Mouse (Mus musculus): Measurements from ENCODE around the gene Evc.
A peak's percentile ranks its signal among the peaks of the same experiment; 100 is the strongest.

Evc gene

GRCm38 (mm10) chr5:37310026-37310425 is 26.7 kb downstream of the Evc start:
- DNase-seq (ENCODE audit: extremely low spot score, low spot score): no peak

GRCm38 (mm10) chr5:37298370-37298769 is 38.3 kb downstream of the Evc start:
- DNase-seq (ENCODE audit: extremely low spot score, low spot score): peak; percentile 45

GRCm38 (mm10) chr5:37296717-37297116 is 40.0 kb downstream of the Evc start:
- no peak for DNase-seq (ENCODE audit: extremely low spot score, low spot score)

GRCm38 (mm10) chr5:37290983-37291382 is 45.7 kb downstream of the Evc start:
- DNase-seq (ENCODE audit: extremely low spot score, low spot score): peak; percentile 26

GRCm38 (mm10) chr5:37289236-37289635 is 47.5 kb downstream of the Evc start:
- peak; percentile 44 for DNase-seq (ENCODE audit: extremely low spot score, low spot score)

- DNase-seq (ENCODE audit: extremely low spot score, low spot score): peak; percentile 53
Measured at GRCm38 (mm10) chr5:37288374-37288773, 48.3 kb downstream of the Evc start.

GRCm38 (mm10) chr5:37281021-37281420 is 55.7 kb downstream of the Evc start:
- DNase-seq (ENCODE audit: extremely low spot score, low spot score): no peak

GRCm38 (mm10) chr5:37263816-37264215 is 72.9 kb downstream of the Evc start:
- DNase-seq (ENCODE audit: extremely low spot score, low spot score): peak; percentile 25

- no peak for DNase-seq (ENCODE audit: extremely low spot score, low spot score)
Measured at GRCm38 (mm10) chr5:37261734-37262133, 75.0 kb downstream of the Evc start.

- peak; percentile 50 for DNase-seq (ENCODE audit: extremely low spot score, low spot score)
Measured at GRCm38 (mm10) chr5:37257243-37257642, 79.5 kb downstream of the Evc start.

- DNase-seq (ENCODE audit: extremely low spot score, low spot score): no peak
Measured at GRCm38 (mm10) chr5:37256823-37257222, 79.9 kb downstream of the Evc start.

- no peak for DNase-seq (ENCODE audit: extremely low spot score, low spot score)
Measured at GRCm38 (mm10) chr5:37254523-37254922, 82.2 kb downstream of the Evc start.

- no peak for DNase-seq (ENCODE audit: extremely low spot score, low spot score)
Measured at GRCm38 (mm10) chr5:37252101-37252804, 84.4 kb downstream of the Evc start.

- no peak for DNase-seq (ENCODE audit: extremely low spot score, low spot score)
Measured at GRCm38 (mm10) chr5:37251596-37251995, 85.1 kb downstream of the Evc start.

- DNase-seq (ENCODE audit: extremely low spot score, low spot score): no peak
Measured at GRCm38 (mm10) chr5:37248870-37249269, 87.8 kb downstream of the Evc start.

- no peak for DNase-seq (ENCODE audit: extremely low spot score, low spot score)
Measured at GRCm38 (mm10) chr5:37247456-37247855, 89.2 kb downstream of the Evc start.

GRCm38 (mm10) chr5:37246138-37246910 is 90.4 kb downstream of the Evc start:
- DNase-seq (ENCODE audit: extremely low spot score, low spot score): no peak

GRCm38 (mm10) chr5:37245651-37246050 is 91.0 kb downstream of the Evc start:
- peak; percentile 75 for DNase-seq (ENCODE audit: extremely low spot score, low spot score)

GRCm38 (mm10) chr5:37244666-37245242 is 91.9 kb downstream of the Evc start:
- no peak for DNase-seq (ENCODE audit: extremely low spot score, low spot score)

GRCm38 (mm10) chr5:37244161-37244560 is 92.5 kb downstream of the Evc start:
- peak; percentile 67 for DNase-seq (ENCODE audit: extremely low spot score, low spot score)

GRCm38 (mm10) chr5:37243169-37243886 is 93.4 kb downstream of the Evc start:
- peak; percentile 86 for DNase-seq (ENCODE audit: extremely low spot score, low spot score)
